Mouse (Mus musculus) kidney, postnatal 36 days (tissue): Measurements from ENCODE around the gene Prkcb.

Source experiments
- DNase-seq, 2 experiments: peaks; one replicate each; pipeline ENCODE4 v3.0.0; 2021 to 2022; ENCODE audit warnings: mixed read lengths in 2 of 2

Prkcb gene

DNA sequence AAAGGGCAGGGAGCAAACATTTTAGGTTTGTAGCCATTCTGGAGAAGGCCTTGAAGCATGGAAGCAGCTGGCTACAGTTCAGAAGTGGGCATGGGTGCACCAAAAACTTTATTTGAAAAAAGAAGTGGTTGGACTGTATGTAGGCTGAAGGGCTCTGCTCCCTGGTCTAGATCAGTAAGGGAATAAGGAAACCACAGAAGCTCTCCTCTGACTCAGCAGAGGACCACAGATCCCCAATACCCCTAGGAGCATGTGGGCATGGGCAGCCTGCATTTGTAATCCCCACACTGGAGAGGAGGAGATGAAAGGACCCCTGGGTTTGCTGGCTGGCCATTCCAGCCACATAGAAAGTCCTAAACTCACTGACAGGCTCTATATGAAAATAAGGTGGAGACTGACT is 88.3 kb downstream of the Prkcb start:
- no peak for DNase-seq

DNA sequence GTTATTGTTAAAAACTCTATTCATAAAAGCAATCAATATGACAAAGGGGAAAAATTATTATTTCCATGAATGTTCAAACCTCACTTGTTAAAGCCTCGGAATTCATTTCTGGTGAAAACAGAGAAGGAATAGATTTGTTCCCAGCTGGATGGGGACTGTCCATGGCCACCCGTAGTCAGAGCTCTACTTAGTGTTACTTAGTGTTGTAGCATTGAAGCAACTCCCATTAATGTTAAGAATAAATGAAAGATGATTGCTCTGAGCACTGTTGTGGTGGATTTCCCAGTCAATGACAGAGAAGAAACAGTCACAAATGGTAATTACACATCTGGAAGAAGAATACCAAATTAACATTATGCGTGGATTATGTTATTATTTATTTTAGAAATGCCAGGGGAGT is 89.4 kb downstream of the Prkcb start:
- no peak for DNase-seq

DNA sequence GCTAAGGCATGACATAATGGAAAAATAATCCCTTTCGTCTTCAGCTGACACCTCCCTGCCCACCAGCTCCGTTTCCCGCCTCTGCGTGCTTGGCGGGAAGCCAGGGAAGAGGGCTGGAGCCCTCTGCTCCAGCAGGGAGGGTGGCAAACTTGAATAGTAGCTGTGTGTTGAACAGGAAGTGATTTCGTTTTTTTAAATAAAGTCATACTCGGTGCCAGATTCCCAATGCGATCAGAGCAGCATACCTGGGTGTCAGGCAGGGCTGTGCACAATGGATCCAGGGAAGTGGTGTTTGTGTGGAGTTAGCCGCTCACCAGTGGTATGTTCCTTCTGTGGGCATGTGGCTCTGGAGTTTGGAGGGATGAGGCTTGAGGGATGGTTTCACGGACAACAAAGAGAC is 89.9 kb downstream of the Prkcb start:
- peak; percentile 7 to 41 for DNase-seq

DNA sequence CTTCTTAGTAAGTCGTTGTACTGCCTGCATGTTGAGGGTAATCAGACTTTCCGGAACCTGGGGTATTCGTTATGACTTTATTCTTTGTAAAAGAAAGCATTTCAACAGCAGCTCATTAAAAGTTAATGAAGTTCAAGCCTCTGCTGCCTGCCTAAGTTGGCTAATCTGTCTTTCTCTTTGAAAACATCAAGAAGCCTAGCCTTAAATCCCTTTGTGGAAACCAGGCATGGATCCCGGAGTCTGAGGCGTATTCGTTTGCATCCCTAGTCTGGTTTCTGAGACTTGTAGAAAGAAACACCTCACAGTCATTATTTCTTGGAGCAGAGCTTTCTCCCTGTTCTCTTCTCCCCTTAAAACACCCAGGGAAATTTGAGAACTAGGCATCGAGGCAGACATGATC is 90.7 kb downstream of the Prkcb start:
- no peak for DNase-seq

DNA sequence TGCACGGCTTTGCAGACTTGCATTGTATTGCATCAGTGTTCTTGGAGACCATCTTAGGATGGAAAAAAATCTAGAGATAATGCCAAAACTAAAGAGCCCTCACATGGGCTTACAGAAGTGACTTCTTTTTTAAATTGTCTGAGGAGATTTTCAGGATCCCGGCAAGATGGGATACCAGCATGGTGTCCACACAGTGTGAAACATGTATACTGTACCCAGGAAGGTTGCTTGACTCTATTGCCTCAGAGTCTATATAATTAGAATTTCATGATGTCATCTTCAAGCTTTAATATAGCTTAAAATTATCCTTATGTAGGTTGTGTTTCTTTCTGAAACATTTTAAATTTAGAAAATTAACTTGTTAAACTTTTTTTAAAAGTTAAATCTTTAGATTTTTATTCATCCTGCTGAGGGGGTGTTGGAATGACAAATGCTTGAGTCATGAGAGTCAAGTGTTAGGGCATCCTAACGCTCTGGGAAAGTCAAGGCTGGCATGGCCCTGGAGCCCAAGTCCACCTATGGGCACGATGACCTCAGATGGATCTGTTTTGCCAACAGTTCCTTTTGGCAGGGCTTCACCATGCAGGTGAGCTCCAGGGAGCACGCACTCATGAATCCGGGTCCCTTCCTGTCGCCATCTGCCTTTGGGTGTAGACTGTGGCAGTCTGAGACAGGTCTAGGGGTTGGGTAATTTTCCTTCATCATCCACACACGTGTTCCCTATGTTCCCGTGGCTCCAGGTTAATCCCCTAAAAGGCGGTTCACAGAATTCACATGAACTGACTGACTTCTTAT is 92.0 kb downstream of the Prkcb start:
- DNase-seq = no peak

DNA sequence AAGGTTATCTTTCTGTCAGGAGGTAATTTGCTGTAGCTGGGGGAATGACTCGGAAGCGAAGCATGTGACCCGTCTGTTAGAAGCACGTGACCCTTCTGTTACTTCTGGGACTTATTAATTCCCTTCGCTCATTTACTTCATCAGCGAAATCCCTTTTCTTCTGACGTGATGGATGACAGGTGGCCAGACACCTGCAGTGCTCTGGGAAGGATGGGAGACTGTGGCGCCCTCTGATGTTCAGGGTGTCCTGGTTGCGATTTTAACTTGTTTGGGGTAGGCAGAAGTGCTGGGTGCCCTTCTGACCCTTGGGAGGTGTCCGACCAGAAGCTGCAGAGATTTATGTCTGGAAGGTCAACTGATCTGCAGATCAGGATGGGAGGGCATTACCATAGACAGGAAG is 93.0 kb downstream of the Prkcb start:
- no peak for DNase-seq

DNA sequence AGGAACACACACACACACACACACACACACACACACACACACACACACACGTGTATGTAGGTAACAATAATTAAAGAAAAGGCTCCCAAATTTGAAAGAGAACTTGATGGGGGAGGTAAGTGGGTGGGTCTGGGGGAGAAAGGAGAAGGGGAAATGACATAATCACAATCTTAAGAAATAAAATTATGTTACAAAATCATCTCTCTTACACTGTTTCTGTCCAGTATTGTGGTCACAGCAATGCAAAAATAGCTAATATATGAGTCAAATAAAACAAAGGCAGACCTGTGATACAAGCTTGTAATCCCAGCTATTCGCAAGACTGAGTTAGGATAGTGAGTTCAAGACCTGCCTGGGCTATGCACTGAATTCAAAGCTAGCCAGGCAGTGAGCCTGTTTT is 94.7 kb downstream of the Prkcb start:
- DNase-seq = no peak

DNA sequence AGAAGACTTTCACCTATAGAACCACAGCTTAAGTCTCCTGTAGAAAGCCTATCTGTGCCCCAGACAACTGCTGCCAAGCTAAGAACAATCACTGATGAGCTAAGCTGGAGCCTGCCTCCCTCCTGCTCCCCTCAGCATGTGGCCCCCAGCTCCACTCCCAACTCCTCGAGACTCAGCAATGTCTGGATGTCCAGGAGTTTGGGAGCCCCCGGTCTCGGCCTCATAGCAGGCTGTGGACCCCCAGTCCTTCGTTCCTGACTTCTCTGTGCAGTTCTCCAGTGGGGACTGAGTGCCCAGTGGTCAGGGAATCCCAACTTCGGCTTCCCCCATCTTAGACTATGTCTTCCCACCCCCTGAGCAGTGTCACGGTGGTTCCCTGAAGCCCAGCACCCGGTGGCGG is 96.3 kb downstream of the Prkcb start:
- no peak for DNase-seq

DNA sequence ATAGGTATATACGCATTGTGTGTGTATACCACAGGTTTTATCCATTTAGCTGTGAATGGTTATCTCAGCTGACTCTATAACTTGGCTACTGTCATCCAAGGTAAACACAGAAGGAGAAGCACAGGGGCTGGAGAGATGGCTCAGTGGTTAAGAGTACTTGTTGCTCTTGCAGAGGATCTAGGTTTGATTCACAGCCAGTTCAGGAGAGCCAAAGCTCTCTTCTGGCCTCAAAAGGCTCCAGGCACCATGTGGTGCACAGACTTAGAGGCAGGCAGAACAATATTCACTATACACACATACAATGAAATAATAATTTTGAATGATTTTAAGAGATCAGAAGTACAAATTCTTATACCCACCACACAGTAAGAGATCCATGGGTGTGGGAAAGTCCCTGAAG is 98.0 kb downstream of the Prkcb start:
- DNase-seq = no peak

DNA sequence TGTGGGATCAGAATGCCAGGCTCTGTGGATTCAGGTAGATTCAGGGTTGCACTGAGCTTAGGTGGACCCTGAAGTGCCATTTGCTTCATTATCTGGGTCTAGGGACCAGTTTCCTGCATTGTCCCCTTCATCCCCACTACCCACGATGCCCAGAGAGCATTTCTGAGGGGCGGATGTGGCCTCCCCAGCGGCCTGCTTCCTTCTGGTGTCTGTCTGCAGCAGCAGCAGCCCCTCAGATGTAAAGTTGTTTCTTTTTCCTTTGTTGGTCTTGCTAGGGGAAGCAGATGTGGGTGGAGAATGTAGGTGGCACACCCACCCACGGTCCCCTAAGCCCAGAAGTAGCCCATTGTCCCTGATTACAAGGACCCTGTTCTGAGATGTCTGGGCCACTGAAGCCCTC is 99.3 kb downstream of the Prkcb start:
- DNase-seq = no peak

DNA sequence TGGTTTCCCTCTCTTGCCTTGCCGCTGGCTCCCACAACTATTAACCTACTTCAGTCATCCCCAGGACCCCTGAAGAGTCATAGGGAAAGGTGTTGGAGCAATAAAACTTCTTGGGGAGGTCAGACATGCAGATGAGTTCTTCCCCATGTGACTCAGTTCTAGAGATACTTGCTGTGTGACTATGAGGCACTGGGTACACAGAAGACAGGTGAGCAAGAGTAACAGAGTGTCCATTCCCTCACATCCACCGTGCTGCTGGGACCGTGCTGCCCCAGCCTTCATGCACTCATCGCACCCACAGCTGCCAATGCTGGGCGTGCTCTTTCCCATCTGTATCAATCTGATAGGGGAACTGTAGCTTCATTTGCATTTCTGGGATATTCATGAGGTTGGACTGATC is 100.3 kb downstream of the Prkcb start:
- DNase-seq = no peak

DNA sequence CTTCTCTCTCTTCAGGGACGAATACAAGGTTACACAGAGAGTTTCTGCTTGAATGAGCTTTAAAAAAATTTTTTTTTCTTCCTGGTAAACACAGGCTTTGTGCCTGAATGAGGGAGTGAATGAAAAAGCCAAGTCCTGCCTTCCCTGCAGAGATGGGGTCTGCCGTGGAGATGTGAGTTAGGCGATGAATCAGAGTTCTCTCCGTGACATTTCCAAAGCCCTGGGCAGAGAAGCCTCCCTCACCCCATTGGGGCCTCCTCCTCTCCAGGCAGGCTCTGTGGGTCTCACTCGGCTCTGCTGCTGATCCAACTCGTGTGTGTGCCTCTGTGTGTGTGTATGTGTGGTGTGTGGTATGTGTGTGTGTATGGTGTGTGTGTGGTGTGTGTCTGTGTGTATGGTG is 101.1 kb downstream of the Prkcb start:
- no peak for DNase-seq

DNA sequence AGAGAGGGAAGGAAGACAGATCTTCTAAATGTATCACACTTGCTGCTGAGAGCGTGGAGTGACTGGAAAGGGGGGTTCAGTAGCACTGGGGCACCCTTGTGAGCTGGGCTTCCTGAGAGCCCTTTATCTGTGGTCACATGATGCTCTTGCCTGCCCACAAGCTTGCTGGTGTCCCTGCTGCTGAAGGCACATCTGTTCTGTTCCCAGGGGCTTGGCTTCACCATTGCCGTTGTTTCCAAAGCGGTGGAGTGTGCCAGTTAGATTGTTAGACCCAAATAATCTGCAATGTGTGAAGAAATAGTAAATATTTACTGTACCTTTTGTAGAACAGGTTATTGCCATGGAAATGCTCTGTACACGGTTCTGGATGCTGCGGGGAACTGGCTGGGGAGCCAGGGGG is 101.6 kb downstream of the Prkcb start:
- no peak for DNase-seq

DNA sequence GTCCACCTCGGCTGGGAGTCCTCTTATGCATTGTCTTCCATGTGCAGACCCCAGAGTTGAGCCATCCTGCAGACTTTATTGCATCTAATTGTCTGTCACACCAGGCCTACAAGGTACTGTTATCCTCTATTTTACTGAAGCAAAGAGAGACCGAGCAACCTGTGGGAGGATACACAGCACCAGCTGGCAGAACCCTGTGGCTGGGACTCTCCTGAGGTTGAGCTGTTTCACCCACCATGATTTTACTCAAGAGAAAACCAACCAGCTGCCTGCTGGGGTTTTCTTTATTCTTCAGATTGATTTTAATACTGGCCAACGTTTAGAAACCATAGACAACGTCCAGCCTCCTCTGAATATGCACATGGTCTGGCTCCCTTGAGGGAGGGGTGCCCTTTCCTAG is 102.1 kb downstream of the Prkcb start:
- DNase-seq = no peak

DNA sequence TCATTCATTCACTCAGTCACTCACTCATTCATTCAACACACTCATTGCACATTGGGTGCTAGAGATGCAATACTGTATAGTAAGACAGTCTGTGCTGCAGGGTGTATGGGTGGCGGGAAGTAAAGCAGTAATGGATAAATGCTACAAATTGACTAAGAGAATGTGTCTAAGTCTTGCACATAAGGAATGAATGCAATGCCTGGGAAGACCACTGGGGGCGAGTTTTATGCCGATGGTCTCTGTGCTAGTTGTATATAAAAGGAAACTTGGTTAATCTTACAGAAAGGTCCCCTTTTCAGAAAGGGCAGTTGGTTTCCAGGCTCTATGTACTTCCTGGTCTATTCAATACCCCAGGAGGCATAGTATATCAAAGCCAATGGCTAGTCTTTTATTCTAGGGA is 102.8 kb downstream of the Prkcb start:
- peak in 1 of 2 experiments; percentile 8 for DNase-seq

DNA sequence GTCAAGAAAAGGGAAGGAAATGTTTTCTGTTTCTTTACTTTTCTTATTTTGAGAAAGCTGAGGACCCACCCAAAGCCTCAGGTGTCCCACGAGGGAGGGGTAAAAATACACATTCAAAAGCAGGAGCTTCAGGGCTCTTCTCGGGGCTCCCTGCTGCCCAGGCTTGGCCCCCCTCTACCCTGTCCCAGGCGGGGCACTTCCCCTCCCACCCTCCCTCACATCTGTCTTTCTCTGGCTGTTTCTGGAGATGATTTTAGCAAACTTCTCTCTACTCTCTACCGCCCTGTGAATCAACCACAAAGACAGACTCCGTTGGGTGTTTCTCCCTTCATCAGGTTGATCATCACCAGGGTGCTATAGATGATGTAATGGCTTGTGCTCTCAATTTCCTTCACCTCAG is 105.4 kb downstream of the Prkcb start:
- DNase-seq = no peak

DNA sequence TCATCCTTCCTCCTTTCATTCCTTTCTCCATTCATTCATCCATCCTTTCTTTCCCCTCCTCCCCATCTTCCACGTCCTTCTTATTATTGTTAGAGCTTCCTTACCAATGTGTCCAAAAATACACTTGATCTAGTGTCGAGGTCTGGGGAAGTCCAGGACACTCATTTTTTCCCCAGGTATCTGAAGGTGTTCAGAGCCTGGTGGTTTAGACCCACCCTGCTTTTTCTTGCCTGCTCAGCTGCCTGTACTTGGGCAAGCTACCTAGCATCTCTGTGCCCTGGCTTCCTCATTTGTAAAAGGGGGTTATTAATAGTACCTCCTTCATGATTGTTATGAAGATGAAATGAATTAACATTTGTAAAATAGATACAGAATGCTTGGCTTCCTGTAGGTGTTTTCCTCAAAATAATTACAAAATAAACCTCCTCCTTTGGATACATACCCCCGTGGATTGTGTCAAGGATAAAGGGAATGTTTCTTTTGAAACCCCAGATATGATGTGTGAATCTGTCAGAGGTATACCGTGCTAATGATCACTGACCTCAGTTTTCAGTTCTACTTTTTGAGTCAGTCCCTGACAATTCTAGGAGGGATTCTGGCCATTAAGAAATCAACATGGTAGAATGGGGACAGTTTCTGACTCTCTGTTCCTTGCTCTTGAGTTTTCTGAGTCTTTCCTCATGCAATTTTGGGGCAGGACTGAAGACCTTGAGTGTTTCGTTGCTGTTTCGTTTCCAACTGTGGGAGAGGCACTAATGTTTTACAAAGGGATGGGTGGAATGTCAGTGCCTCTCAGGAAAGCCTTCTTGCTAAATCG is 106.8 kb downstream of the Prkcb start:
- DNase-seq = no peak

DNA sequence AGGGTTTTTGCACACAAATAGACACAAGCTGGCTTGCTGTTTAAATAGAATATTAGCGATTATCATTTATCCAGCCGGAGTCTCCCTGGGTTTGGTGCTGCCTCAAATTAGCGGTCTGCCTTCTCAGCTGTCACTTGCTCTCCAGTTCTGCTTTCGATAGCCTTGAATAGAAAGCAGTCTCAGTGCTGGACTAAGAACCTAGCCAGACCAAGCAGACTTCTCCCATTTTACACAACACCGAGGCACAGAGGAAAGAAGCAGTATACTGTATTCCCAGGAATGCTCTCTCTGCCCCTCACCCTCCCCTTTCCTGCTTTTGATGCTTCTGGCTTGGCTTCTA is 107.4 kb downstream of the Prkcb start:
- no peak for DNase-seq

DNA sequence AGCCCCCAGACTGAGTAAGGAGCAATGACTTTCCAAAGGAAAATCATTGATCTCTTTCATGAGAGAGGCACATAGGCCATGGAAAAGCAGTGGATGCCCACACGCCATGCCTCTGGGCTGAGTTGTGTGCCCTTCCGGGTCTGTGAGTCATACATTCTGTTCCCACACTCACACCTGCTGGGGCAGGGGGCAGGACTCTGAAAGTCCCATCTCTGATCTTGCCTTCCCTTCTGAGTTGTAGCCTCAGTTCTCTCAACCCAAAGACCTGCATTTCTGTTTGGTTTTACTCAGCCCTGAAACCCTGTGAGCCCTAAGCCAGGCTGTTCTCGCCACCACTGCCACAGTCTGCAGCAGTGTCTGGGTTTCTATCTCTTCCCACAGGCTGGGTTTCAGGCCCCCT is 109.1 kb downstream of the Prkcb start:
- DNase-seq = no peak

DNA sequence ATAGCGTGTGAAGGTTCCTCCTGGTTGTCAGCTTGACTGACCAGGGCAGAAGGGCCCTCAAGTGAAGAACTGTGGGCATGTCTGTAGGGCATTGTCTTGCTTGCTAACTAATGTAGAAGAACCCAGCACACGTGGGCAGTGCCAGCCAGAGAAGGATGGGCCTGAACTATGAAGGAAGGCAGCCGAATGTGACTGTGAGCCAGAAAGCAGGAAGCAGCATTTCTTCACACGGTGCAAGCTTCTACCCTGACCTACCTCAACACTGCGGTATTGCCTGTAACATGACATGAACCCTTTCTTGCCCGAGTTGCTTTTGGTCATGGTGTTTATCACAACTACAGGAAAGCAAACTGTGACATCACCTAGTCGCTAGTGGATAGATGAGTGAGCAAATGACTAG is 113.5 kb downstream of the Prkcb start:
- DNase-seq = no peak

DNA sequence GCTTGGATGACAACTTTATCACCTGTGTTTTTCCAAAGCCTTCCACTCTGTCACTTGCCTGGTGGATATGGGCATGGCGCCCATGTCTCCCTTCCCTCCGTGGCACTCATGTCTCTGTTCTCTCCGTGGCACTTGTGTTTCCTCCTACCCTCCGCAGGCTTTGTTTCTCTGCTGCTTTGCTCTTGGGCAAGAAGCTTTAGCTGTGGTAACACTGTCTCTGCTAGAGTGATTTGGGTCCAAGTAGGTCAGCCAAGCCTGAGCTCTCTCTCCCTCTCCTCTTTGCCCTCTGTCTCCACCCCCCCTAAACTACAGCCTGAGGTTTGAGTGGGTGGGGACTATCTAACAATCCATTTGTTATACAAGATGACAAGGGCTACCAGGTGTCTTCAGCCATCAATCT is 114.8 kb downstream of the Prkcb start:
- DNase-seq = no peak

DNA sequence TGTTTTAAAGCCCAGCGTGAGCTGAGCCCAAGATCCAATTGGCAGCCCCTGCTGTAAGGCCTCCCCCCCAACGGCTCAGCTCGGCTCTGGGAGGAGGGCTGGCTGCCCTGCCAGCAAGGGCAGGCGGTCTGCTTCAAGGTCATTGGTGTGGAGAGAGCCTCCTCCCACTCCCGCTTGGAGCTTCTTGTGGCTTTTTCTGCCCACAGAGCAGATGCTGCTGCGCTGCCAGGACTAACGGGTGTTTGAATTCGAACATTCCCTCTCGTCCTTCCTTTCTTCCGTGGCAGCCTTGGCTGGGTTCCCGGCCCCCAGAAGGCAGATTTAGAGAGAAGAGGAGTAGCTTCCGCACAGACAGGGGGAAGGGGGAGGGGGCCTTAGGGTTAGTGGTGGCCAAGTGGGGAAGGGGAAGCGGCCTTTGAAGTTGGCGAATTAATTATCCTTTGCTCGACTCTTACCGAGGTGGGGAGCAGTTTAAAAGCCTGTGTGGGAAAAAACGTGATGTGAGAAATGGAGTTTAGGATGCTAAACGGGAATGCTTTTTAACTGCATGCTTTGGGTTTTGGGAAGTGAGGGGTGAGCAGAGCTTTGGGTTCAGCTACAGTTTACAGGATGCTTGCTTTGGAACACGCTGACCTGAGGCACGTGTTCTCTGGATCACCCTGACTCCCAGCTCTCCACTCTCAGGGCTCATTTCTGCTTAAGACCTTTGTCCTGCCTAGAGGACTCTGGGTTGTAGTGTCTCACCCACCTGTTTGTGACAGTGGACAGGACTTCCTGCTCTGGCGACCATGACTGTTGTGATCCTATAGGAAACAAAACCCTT is 116.2 kb downstream of the Prkcb start:
- peak; percentile 7 to 16 for DNase-seq

DNA sequence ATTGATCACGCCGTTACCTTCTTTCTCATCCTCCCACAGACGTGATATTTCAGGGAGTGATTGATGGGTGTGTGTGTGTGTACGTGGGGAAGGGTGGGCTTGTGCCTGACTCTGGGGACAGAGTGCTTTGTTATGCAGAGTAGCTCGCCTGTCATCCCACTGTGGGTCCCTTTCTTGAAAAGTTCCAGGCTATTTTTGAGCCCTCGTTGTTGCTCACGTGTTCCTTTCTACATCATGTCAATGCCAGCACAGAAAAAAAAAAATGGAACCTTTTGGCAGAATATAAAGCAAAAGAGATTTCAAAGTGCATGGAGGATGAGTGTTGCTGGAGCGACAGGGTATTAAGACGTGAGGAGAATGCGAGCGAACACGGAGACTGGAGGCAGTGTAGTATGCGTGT is 118.1 kb downstream of the Prkcb start:
- no peak for DNase-seq

DNA sequence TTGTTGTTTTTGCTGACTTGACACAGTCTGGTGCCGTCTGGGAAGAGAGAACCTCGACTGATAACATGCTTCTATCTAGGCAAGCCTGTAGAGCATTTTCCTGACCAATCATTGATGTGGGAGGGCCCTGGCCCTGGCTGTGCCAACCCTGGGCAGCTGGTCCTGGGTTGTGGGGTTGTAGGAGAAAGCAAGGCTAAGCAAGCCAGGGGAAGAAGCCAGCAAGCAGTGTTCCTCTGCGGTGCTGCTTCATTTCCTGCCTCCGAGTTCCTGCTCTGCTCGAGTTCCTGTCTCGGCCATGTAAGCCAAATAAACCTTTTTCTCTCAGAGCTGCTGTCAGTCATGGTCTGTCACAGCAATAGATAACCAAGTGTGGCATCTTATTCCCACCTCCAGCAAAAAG is 121.4 kb downstream of the Prkcb start:
- DNase-seq = no peak
